Mouse (Mus musculus) MEL (cell line): ENCODE data around the gene Zfp358. TPM values are rescaled to one million over a fixed set of nuclear protein-coding genes. Genes with fewer than 3 reads are reported as not detected.

Experiments
- DNase-seq: peaks from one replicate; pipeline ENCODE4 v3.0.0; 2011; ENCODE audit warnings: low read depth, low spot score
- H3K27ac ChIP-seq: 2 replicates; pipeline ENCODE4 v1.5.1; 2012; ENCODE audit warnings: low read depth, mild to moderate bottlenecking, control low read depth, low read length, moderate library complexity; ENCODE audit not compliant: control insufficient read depth
- H3K27me3 ChIP-seq, 2 experiments: fragments of 150-350 bp in 1 of 2; sonication (generic) in 1 of 2; 2 replicates each; pipeline ENCODE4 v1.6.1; 2012; ENCODE audit warnings: low read length in 2 of 2, mild to moderate bottlenecking in 2 of 2, improper control_type of control experiment in 1 of 2, moderate library complexity in 1 of 2; ENCODE audit not compliant: insufficient read depth in 2 of 2, control insufficient read depth in 1 of 2
- H3K36me3 ChIP-seq, 2 experiments: 2 replicates each; pipeline ENCODE4 v1.6.1; 2012 to 2014; ENCODE audit warnings: low read length in 2 of 2, improper control_type of control experiment in 1 of 2, inconsistent platforms in 1 of 2, mild to moderate bottlenecking in 1 of 2; ENCODE audit not compliant: insufficient read depth in 2 of 2, control insufficient read depth in 1 of 2
- H3K4me1 ChIP-seq, 2 experiments: fragments of 150-350 bp in 1 of 2; sonication (generic) in 1 of 2; 2 replicates each; pipeline ENCODE4 v1.6.1; 2012; ENCODE audit warnings: low read length in 2 of 2, improper control_type of control experiment in 1 of 2, mild to moderate bottlenecking in 1 of 2; ENCODE audit not compliant: insufficient read depth in 2 of 2, control insufficient read depth in 1 of 2
- H3K4me3 ChIP-seq, 2 experiments: fragments of 150-350 bp in 1 of 2; sonication (generic) in 1 of 2; 2 replicates each; pipeline ENCODE4 v1.5.1; 2012; ENCODE audit warnings: low read depth in 2 of 2, low read length in 2 of 2, mild to moderate bottlenecking in 2 of 2, moderate library complexity in 2 of 2, control low read depth in 1 of 2, improper control_type of control experiment in 1 of 2; ENCODE audit not compliant: control insufficient read depth in 1 of 2, insufficient read depth in 1 of 2
- H3K79me2 ChIP-seq: 2 replicates; pipeline ENCODE4 v1.6.1; 2012; ENCODE audit warnings: mild to moderate bottlenecking, low read length, moderate library complexity; ENCODE audit not compliant: control insufficient read depth, poor library complexity, insufficient read depth
- H3K9ac ChIP-seq: 2 replicates; pipeline ENCODE4 v1.6.1; 2012; ENCODE audit warnings: low read depth, mild to moderate bottlenecking, control low read depth, low read length, moderate library complexity; ENCODE audit not compliant: control insufficient read depth, poor library complexity, severe bottlenecking
- H3K9me3 ChIP-seq: fragments of 150-350 bp; sonication (generic); replicated peaks from 2 replicates; pipeline ENCODE4 v1.6.1; 2012; ENCODE audit warnings: mild to moderate bottlenecking, low read length, improper control_type of control experiment, moderate library complexity; ENCODE audit not compliant: insufficient read depth
- BHLHE40 ChIP-seq: IDR thresholded peaks from 2 replicates; pipeline ENCODE4 v1.6.1; 2012; ENCODE audit warnings: low read depth, mild to moderate bottlenecking, inconsistent platforms, low read length, improper control_type of control experiment, borderline replicate concordance
- CHD1 ChIP-seq: IDR thresholded peaks from 2 replicates; pipeline ENCODE4 v1.6.1; 2012; ENCODE audit warnings: low read depth, mild to moderate bottlenecking, inconsistent platforms, low read length, improper control_type of control experiment
- CTCF ChIP-seq, 3 experiments: IDR thresholded peaks in 2 of 3; conservative IDR thresholded peaks in 1 of 3; 2 replicates each; pipeline ENCODE4 v1.5.1; 2011 to 2012; ENCODE audit warnings: low read length in 3 of 3, low read depth in 2 of 3, mild to moderate bottlenecking in 2 of 3, improper control_type of control experiment in 1 of 3, inconsistent platforms in 1 of 3, mixed read lengths in 1 of 3, moderate library complexity in 1 of 3; ENCODE audit not compliant: control insufficient read depth in 1 of 3, insufficient read depth in 1 of 3, poor library complexity in 1 of 3, severe bottlenecking in 1 of 3
- ETS1 ChIP-seq: IDR thresholded peaks from 2 replicates; pipeline ENCODE4 v1.6.1; 2012; ENCODE audit warnings: low read depth, mild to moderate bottlenecking, inconsistent platforms, low read length, improper control_type of control experiment, moderate library complexity
- GABPA ChIP-seq: IDR thresholded peaks from 2 replicates; pipeline ENCODE4 v1.6.1; 2012; ENCODE audit warnings: low read depth, mild to moderate bottlenecking, inconsistent platforms, low read length, improper control_type of control experiment, moderate library complexity
- HCFC1 ChIP-seq: IDR thresholded peaks from 2 replicates; pipeline ENCODE4 v1.6.1; 2012; ENCODE audit warnings: low read depth, mild to moderate bottlenecking, inconsistent platforms, low read length, improper control_type of control experiment, moderate library complexity
- JUND ChIP-seq: IDR thresholded peaks from 2 replicates; pipeline ENCODE4 v1.6.1; 2011; ENCODE audit warnings: low read depth, mild to moderate bottlenecking, improper control_type of control experiment, low read length
- MAX ChIP-seq: IDR thresholded peaks from 2 replicates; pipeline ENCODE4 v1.6.1; 2011; ENCODE audit warnings: low read length, improper control_type of control experiment
- MYB ChIP-seq: IDR thresholded peaks from 2 replicates; pipeline ENCODE4 v1.6.1; 2011; ENCODE audit warnings: mild to moderate bottlenecking, low read depth, low read length, improper control_type of control experiment
- MYC ChIP-seq: IDR thresholded peaks from 2 replicates; pipeline ENCODE4 v1.6.1; 2011; ENCODE audit warnings: low read depth, mild to moderate bottlenecking, low read length, improper control_type of control experiment, moderate library complexity
- NRF1 ChIP-seq: IDR thresholded peaks from 2 replicates; pipeline ENCODE4 v1.6.1; 2014; ENCODE audit warnings: low read depth, mild to moderate bottlenecking, inconsistent platforms, low read length, improper control_type of control experiment, moderate library complexity; ENCODE audit not compliant: poor library complexity, insufficient read depth, severe bottlenecking
- POLR2AphosphoS2 ChIP-seq: IDR thresholded peaks from 2 replicates; pipeline ENCODE4 v1.6.1; 2011; ENCODE audit warnings: low read length, improper control_type of control experiment
- RAD21 ChIP-seq: IDR thresholded peaks from 2 replicates; pipeline ENCODE4 v1.6.1; 2011; ENCODE audit warnings: mild to moderate bottlenecking, low read depth, low read length, improper control_type of control experiment
- RCOR1 ChIP-seq: IDR thresholded peaks from 2 replicates; pipeline ENCODE4 v1.6.1; 2012; ENCODE audit warnings: low read depth, mild to moderate bottlenecking, inconsistent platforms, low read length, improper control_type of control experiment
- SMC3 ChIP-seq: IDR thresholded peaks from 2 replicates; pipeline ENCODE4 v1.6.1; 2011; ENCODE audit warnings: low read depth, low read length, improper control_type of control experiment
- TBP ChIP-seq: IDR thresholded peaks from 2 replicates; pipeline ENCODE4 v1.8.0; 2011; ENCODE audit warnings: low read depth, low read length, improper control_type of control experiment
- TCF12 ChIP-seq: IDR thresholded peaks from 2 replicates; pipeline ENCODE4 v1.6.1; 2014; ENCODE audit warnings: low read depth, mild to moderate bottlenecking, inconsistent platforms, low read length, improper control_type of control experiment, moderate library complexity
- UBTF ChIP-seq: IDR thresholded peaks from 2 replicates; pipeline ENCODE4 v1.6.1; 2012; ENCODE audit warnings: low read depth, mild to moderate bottlenecking, inconsistent platforms, low read length, improper control_type of control experiment, moderate library complexity, borderline replicate concordance; ENCODE audit not compliant: insufficient read depth
- USF1 ChIP-seq: IDR thresholded peaks from 2 replicates; pipeline ENCODE4 v1.6.1; 2014; ENCODE audit warnings: low read depth, mild to moderate bottlenecking, inconsistent platforms, low read length, improper control_type of control experiment, moderate library complexity
- ZC3H11A ChIP-seq: IDR thresholded peaks from 2 replicates; pipeline ENCODE4 v1.6.1; 2012; ENCODE audit warnings: low read depth, mild to moderate bottlenecking, inconsistent platforms, low read length, improper control_type of control experiment
- ZNF384 ChIP-seq: IDR thresholded peaks from 2 replicates; pipeline ENCODE4 v1.6.1; 2012; ENCODE audit warnings: low read depth, mild to moderate bottlenecking, inconsistent platforms, low read length, improper control_type of control experiment
- polyA plus RNA-seq, 2 experiments: library from polyadenylated mRNA; stranded (reverse) in 1 of 2; unstranded in 1 of 2; fragments of >175 nt in 1 of 2; fragments of >200 nt in 1 of 2; gene quantifications; 2 replicates each; pipeline versions ENCODE4 v1.2.1 to v1.2.4; 2012; ENCODE audit warnings: low replicate concordance in 2 of 2, low read depth in 1 of 2; ENCODE audit not compliant: insufficient read length in 2 of 2, insufficient read depth in 1 of 2, missing spikeins in 1 of 2
- total RNA-seq: library from RNA; depleted of rRNA; stranded (reverse); fragments of 300-350 nt; gene quantifications from 2 replicates; pipeline ENCODE4 v1.2.3, GENCODE M21; 2012

Gene Zfp358
- total and polyA plus RNA-seq, 3 experiments = 5.2 to 12.0 TPM; not detected in 1

DNA sequence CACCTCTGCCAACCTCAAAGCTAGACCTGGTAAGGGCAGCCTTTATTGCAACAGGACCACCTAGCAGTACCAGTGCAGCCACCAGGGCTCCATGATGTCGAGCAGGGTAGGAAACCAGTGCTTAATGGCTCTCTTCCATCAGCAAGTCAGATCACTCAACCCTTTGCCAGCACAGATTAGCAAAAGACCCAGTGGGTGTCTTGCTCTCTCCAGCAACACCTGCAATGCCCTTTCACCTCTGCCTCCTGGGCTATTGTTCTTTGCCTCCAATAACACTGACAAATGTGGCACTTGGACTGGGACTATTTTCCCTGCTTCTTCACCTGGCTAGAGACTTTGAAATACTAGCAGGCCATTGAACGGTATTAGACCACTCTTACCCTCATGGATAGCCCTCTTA is 43.7 kb upstream of the Zfp358 start:
- TF ChIP-seq RAD21 (no peak), JUND (no peak), MYC (no peak), ETS1 (no peak)
- Histone ChIP-seq H3K36me3 (no peaks in the 10 kb centered on the region), H3K27ac (no peak overlapping the region), H3K4me3 (no peak overlapping the region), H3K79me2 (no peaks in the 10 kb centered on the region), H3K9ac (no peak overlapping the region), H3K4me1 (no peaks in the 10 kb centered on the region), H3K9me3 (no peaks in the 10 kb centered on the region), H3K27me3 (no peaks in the 10 kb centered on the region)
- DNase-seq = no peak

DNA sequence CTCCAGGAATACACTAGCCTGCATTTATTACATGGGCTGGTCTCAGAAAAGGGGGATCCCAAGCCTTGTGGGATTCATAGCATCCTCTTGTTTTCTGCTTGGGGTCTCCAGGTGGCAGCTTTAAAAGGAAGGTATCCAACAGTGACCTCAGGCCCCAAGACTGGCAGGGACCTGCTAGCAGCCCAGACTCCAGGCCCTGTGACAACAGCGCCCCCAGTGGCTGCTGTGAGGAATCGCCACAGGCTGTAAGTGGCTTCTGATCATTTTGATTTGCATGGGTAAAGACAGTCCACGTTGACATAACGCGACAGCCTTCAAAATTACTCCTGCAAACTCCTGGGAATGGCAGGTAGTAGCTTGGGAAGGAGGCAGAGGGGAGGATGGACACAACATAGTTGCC is 42.3 kb upstream of the Zfp358 start:
- H3K4me1 ChIP-seq = no peaks in the 10 kb centered on the region
- no peak overlapping the region for H3K9ac ChIP-seq
- no peak overlapping the region for H3K4me3 ChIP-seq
- peak; percentile 72 for DNase-seq
- H3K27ac ChIP-seq = no peak overlapping the region
- no peaks in the 10 kb centered on the region for H3K79me2 ChIP-seq
- no peaks in the 10 kb centered on the region for H3K36me3 ChIP-seq
- H3K9me3 ChIP-seq = no peaks in the 10 kb centered on the region
- no peak for TF ChIP-seq POLR2AphosphoS2
- TF ChIP-seq BHLHE40 = 0 out of 2 replicates have a peak, but pooled peaks have one; percentile 38
- TF ChIP-seq CTCF (IDR thresholded peaks at IDR 0.05 in 2 of 3, conservative IDR thresholded peaks at IDR 0.05 in 1 of 3; ENCODE audit: control insufficient read depth in 1 of 3, insufficient read depth in 1 of 3, low read depth in 2 of 3, low read length in 3 of 3, poor library complexity in 1 of 3, severe bottlenecking in 1 of 3) = peak; percentile 90 to 96 (median 96)
- peak; percentile 76 for TF ChIP-seq RAD21
- no peak for TF ChIP-seq CHD1
- TF ChIP-seq MAX = 0 out of 2 replicates have a peak, but pooled peaks have one; percentile 22
- peak; percentile 63 for TF ChIP-seq SMC3
- no peak for TF ChIP-seq TBP
- no peak for TF ChIP-seq USF1
- no peak for TF ChIP-seq HCFC1
- TF ChIP-seq ZC3H11A = peak; percentile 53
- TF ChIP-seq NRF1 = no peak
- no peak for TF ChIP-seq UBTF
- TF ChIP-seq, all 39 proteins: peak for 6
- no peaks in the 10 kb centered on the region for H3K27me3 ChIP-seq

DNA sequence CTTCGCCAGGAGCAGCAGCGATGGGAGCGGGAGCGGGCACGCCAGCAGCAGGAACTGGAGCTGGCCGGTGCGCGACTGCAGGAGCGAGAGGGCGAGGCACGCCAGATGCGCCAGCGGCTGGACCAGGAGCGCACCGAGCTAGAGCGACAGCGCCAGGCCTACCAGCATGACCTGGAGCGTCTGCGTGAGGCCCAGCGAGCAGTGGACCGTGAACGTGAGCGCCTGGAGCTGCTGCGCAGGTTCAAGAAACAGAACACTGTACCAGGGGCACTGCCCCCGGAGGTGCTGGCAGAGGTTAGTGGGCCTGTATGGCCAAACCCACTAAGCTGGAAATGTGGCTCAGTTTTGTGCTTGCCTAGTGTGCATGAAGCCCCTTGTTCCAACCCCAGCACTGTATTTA is 40.9 kb upstream of the Zfp358 start:
- no peak overlapping the region for H3K4me3 ChIP-seq
- H3K27me3 ChIP-seq = no peaks in the 10 kb centered on the region
- no peak for TF ChIP-seq ZNF384
- TF ChIP-seq ETS1 = no peak
- TF ChIP-seq RAD21 = no peak
- TF ChIP-seq TCF12 = no peak
- no peak for TF ChIP-seq HCFC1
- TF ChIP-seq GABPA = no peak
- no peak for TF ChIP-seq MYB
- no peak for TF ChIP-seq ZC3H11A
- TF ChIP-seq USF1 = no peak
- TF ChIP-seq RCOR1 = no peak
- no peak for TF ChIP-seq CHD1
- no peak for TF ChIP-seq MAX
- H3K36me3 ChIP-seq = no peaks in the 10 kb centered on the region
- H3K27ac ChIP-seq = no peak overlapping the region
- H3K4me1 ChIP-seq = no peaks in the 10 kb centered on the region
- H3K79me2 ChIP-seq = no peaks in the 10 kb centered on the region
- DNase-seq = no peak
- no peak overlapping the region for H3K9ac ChIP-seq
- H3K9me3 ChIP-seq = no peaks in the 10 kb centered on the region
